In genomic region chr14:95833866-95834265, GRCm38 (mm10) we compare ENCODE assay signal across 23 mouse cellular contexts. TPM values are rescaled to one million over a fixed set of nuclear protein-coding genes. Genes with fewer than 3 reads are reported as not detected.
"Had no signal": no experiment of that assay in that cellular context is flagged by ENCODE, and none has a peak within 500 bp of the region (broad histone marks: within the 10 kb centered on the region; RNA-seq: fewer than 3 reads in every experiment).

No protein-coding gene starts in this region.

- H3K4me3 ChIP-seq: neural tube, embryonic 15.5 days; stomach, embryonic 15.5 days had no signal

- H3K36me3 ChIP-seq: neural tube, embryonic 15.5 days; stomach, embryonic 15.5 days had no signal

- DNase-seq: retina, postnatal 1 day; right cerebral cortex, adult 18-20 months; right cerebral cortex, postnatal 14 days; right cerebral cortex, postnatal 25 days; right cerebral cortex, postnatal 4 days; spleen, adult 18-20 months; thymus, adult 18-20 months; thymus, adult 2 months; thymus, postnatal 14 days; thymus, postnatal 25 days; thymus, postnatal 36 days; thymus, postnatal 4 days had no signal

- H3K4me1 ChIP-seq: neural tube, embryonic 15.5 days; stomach, embryonic 15.5 days had no signal

- H3K9ac ChIP-seq: neural tube, embryonic 15.5 days; stomach, embryonic 15.5 days had no signal

- H3K9me3 ChIP-seq: neural tube, embryonic 15.5 days; stomach, embryonic 15.5 days had no signal

- H3K27ac ChIP-seq: neural tube, embryonic 15.5 days; stomach, embryonic 15.5 days; stomach, postnatal 0 days had no signal

- H3K27me3 ChIP-seq: neural tube, embryonic 15.5 days; stomach, embryonic 15.5 days had no signal

RNA-seq across cellular contexts. Expression of gene 4921530L21Rik, which starts 47.2 kb away (rescaled TPM):
- total RNA-seq: neutrophil, adult 5-6 weeks had no signal
- polyA plus RNA-seq: neural tube, embryonic 14.5 days; neural tube, embryonic 15.5 days; small intestine, adult 2 months; spleen, adult 2 months; stomach, embryonic 14.5 days; stomach, embryonic 15.5 days; stomach, embryonic 16.5 days; stomach, postnatal 0 days; thymus, adult 2 months; thymus, postnatal 0 days; urinary bladder, adult 2 months had no signal
